Mouse (Mus musculus) right cerebral cortex, postnatal 25 days (tissue): Measurements from ENCODE around the gene Kcnk10.

Experiments
- DNase-seq: peaks from one replicate; pipeline ENCODE4 v3.0.0; 2022

Gene Kcnk10

DNA sequence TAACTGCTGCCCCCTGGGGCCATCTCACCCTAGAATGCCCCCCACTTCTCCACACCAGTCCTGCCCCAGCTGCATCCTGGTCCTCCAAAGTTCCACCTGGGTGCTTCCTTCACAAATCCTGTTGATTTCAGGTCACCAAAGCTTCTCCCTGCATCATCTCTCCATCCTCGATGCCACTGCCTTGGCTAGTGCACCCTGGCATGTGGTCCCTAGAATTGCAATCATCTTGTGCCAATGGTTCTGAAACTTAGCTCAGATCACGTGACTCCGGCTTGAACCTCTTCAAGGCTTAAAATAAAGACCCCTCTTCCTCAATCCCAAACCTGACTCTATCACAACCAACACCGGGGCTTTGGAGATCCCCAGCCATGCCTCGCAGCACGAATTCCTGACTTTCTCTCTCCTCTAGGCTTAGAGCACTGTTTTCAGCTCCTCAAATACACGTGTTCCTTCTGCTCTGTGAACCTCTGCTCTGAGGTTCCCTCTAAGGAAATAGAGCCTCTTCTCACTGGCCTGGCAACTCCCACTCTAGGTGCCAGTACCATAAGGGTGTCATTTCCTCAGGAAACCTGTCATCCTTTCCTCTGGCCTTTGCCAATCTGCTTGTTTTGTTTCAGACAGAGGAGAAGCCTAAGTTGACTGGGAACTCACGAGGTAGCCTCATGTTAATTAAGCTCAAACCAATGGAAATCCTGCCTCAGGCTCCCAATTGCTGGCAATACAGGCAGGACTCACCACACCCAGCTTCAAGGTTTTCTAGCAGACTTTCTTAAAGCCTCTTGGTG is 6.0 kb downstream of the Kcnk10 start:
- DNase-seq, result no peak

DNA sequence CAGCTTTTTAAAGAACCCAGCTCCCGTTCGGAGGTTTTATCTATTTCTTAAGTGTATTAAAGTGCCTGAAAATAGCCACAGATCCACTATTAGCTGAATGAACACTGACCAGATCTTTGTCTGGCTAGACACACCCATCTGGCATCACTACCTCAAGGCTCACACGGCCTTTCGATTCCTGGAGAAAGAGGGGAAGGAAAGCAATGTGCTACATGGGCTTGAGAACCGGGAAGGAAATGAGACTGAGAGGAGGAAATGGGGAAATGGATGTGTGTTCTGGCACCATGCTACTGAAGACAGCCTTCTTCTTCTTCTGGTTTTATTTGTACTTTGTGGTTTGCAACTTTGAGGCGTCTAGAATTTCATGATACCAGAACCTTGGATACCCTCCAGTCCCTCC is 8.7 kb downstream of the Kcnk10 start:
- no peak for DNase-seq

DNA sequence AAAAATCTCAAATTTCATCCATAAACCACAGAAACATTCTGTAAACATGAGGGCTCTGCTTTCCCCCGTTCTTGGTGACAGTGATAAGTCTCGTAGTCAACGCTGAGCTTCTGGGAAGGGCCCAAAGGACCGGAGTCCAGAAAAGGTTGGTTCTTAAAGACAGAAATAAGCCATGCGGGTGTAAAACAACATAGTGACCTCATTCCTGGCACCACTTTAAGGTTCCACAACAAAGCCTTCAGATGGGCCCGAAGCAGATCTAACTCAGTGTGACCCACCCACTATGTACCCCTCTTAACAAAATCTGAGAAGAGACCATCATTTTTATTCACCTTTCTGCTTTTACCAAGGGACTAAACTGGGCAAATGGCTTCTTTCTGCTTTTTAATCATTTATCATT is 10.2 kb downstream of the Kcnk10 start:
- DNase-seq, result no peak

DNA sequence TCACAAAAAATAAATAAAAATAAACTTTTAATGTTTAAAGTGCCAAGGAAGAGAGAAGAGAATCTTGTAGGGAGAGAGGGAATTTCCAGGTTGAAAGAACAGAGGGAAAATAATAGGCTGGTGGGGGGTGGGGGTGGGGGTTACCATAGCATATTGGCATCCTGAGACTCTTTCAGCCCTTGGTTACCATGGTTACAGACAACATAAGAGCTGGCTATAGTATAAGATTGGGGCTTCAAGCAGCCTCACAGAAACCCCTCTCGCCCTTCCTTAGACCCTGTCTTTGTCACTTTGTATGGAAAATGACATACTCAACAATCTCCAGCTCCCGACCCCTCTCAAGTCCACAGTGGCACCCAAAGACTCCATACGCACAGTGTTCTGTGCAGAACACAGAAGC is 13.7 kb downstream of the Kcnk10 start:
- no peak for DNase-seq

DNA sequence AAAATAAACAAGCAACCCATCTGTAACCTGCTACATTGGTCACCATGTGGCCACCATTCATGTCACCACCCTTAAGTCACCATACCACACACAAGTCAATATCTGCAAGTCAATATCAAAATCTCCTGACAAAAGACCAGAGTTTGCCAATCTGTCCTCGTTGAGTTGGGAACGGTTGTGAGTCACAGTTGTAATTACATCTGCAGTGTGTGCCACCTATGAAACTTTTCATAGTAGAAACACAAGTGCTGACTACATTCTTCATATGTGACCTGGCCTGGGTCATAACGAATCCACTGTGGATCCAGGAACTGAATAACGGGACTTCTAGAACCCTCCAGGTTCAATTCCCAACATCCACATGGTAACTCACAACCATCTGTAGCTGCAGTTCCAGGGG is 14.8 kb downstream of the Kcnk10 start:
- no peak for DNase-seq

DNA sequence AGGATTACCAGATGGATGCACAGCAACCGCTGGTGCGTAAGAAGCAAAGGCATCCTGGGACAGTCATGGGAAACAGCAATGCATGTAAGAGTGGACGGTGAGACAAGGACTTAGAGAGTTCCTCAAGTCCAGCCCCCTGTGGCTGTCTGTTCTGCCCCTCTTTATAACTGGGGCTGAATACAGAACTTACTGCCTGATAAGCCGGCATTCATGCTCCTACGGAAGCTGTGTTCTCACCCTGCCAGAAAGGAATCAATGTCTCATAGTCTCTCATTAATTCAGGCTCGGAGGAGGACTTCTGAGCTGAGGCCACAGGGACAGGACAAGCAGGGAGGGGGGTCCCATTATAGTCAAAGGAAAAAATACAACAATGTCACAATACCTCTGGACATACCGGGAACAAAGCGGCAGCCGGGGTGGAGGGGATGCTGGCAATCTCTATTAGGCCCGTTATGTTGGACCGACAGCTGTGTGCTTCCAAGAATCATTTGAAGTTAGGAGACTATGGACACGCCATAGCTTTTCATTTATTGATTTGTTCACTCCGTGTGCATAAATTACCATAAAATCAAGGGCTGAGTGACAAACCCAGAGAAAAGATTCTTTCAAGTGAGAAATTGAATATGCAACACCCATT is 15.7 kb downstream of the Kcnk10 start:
- DNase-seq, result no peak

DNA sequence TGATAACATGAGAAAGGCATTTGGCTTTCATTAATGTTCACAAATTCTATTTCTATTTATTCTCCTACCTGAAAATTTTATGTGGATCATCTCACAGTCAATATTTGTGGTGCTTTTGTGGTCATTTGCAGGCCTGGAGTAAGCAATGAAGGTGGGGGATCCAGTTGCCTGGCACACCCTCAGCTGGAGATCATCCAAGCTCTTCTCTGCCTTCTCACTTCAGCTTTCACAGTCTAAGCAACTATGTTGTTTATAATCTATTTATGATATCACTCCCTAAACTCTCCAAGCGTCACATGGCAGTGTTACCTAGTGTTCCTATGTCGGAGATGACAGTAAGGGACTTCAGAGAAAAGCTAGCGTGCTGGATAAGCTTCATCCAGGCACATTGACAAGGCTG is 18.1 kb downstream of the Kcnk10 start:
- no peak for DNase-seq

DNA sequence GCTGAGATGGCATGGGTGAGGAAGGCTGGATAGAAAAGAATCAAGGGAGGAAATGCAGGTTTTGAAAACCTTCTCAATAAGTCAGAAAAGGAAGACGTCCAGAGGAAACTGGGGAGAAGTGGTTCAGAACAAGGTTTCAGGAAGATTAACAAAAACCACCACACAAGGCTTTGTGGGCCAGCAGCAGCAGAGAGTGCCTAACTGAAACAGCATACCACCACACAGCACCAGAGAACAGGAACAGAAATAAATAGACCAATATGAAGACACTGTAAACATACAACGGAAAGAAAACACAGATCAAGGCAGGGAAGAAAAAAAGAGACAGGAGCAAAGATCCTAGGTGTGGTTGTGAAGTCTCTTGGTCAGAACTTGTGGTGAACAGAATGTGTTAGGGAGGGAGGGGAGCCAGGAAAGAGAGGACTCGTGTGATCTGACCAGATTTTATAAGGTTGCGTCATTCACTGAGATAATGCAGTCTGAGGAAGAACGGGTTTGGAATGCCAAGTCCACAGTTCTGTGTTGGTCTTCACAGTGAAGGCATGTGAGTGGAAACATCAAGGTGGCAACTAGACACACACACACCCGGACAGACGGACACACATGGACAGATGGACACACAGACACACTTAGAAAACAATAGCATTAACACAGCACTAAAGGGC is 21.0 kb downstream of the Kcnk10 start:
- DNase-seq, result no peak

DNA sequence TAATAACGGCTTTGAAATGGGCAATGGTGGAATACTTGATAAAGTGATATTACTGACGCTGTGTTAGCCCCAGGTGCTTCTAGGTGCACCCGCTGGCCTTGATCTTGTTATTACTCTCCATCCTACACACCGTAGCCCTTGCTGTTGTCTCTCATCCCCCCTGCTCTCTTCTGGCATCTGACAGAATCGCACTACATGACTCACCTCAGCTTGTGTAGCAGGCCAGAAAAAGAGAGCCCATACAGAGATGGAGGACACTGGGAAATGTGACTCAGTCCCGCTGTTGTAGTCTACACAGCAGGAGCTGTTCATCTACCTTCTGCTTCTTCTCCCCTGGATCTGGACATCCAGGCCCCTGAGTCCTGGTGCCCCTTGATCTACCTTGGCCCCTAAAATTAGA is 28.1 kb downstream of the Kcnk10 start:
- DNase-seq, result no peak

DNA sequence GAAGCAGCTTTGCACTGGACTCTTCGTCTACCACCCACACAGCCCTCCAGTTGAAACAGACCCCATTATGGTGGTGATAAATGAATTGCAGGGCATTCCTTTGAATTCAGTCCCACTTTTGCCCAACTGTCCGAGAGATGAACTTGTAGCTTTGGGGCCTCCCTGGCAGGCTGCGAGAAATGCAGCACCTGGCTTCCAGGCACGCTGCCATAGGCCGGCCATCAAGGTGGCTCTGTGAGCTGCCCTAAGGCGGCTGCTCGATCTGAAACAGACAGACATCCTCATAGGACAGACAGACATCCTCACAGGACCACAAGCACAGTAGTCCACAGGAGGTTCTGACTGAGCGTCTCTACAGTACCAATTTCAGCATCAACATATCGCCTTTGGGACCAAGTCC is 30.0 kb downstream of the Kcnk10 start:
- DNase-seq, result no peak

DNA sequence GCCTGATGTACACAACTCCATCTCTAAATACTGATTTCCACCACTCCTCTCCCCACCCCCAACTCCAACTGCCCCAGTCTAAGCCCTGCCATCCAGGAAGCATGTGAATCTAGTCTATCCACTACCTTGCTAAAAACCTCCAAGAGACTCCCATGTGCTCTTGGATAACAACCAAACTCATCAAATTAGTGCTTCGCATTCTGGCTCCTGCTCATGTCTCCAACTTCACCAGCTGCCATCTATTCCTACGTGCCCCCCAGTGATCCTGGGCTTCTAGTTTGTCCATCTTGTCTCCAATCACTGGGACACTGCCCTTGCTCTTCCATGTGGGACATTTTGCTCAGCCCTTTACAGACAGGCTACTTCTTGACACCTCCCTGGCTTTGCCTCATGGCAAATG is 32.2 kb downstream of the Kcnk10 start:
- DNase-seq, result no peak

DNA sequence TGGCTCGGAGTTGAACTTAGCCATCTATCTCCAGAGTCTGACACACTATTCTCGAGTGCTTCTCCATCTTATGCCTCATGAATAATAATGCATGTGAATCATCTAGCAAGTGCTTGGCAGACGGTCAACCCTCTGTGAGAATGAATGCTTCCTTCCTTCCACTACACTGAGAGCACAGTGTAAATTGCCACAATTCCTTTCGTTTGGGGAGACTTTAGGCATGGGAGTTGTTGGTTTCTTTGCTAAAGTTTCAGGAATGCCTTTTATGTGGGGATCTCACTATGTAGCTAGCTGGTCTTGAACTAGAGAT is 32.9 kb downstream of the Kcnk10 start:
- peak; percentile 68 for DNase-seq

DNA sequence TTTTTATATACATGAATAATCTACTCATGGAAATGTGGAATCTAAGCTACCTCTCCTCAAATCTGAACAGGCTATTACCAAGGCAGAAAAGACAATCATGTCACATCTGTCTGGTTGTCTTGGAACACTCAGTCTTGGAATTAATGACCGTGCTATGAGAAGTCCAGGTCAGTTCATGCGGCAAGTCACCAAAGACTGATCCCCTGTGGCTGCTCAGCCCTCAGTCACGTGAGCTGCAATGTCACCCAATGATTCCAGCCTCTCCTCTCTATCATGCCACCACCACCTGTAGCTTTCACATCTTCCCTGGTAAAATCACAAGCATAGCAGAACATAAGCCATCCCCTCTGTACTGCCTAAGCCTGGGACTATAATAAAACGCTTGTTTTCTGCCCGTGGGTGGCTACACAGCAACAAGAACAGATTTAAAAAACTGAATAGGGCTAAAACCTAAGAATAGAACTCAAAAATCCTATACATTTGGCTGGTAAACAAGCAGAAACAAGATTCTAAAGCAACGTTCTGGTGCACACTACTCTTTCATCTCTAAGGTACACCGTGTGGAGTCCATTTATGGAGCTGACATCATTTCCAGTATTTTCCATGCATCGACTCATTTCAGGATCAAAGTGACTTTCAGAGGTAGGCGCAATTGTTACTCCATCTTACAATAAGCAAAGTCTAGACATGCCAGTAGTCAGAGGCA is 33.4 kb downstream of the Kcnk10 start:
- no peak for DNase-seq

DNA sequence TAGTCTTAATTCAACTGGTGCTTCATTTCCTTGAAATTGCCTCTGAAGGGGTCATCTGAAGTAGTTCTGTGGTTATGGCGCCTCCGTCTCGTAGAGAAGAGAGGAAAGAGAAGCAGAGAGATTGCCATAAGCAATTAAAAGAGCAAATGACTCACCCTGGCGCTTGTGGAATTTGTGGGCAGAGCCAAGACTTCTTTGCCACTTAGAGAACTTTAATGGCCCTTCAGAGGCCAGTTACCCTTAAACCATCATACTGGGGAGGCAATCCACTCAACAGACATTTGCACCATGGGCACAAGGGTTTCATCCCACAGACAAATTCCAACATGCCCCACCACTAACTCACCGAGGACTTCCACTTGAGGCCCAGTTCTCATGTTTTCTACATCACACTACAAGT is 41.4 kb downstream of the Kcnk10 start:
- no peak for DNase-seq

DNA sequence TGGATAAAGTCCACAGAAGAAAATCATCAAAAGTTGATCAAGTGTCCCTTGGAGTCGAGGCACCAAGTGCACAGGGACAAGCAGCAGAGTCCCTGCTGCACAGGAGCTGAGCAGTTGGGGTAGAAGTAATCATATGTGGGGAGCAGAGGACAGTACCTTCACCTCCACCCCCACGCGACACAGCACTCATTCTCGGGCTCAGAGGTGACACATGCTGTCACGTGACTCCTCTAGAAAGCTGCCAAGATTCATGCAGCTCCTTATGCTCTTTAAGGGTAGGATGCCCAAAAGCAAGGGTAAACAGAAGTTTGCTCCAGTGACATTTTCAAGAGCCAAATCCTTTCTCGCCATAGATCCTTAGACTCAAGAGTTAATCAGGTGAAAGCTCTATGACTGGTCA is 42.1 kb downstream of the Kcnk10 start:
- DNase-seq, result no peak

DNA sequence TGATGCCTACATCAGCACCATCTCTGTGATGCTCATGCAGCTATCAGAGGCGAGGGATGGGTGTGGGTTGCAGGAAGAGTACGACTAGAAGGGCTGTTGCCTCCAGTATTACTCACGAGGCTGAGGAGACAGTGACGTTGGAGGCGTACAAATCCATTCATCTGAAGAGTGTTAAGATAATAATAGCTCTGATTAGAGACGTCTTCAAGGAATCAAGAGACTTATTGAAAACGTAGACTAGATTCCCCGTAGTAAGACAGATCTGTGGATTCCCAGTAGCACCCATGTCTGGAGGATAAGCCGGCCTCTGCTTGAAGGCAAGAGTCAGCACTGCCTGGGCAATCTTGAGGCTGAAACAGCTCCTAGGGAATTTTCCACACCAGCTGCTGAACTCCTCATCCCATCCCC is 42.6 kb downstream of the Kcnk10 start:
- DNase-seq, result peak; percentile 54

DNA sequence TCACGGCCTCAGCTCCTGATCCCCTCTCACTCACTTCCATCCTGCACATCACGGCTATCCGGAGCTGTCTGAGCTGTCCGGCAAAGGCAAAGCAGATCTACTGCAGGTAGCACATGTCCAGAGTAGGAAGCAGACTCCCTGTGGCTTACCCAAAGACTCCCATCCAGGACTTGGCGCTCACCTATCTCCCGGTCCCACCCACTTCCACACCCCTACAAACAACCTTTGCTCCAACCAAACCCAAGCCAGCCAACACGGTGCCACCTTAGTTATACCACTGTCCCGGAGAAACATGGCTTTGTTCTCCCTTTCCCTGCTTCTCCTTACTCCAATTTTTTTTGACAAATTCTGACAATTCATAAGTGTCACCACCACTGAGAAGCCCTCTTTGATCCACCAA is 49.5 kb downstream of the Kcnk10 start:
- DNase-seq, result no peak

DNA sequence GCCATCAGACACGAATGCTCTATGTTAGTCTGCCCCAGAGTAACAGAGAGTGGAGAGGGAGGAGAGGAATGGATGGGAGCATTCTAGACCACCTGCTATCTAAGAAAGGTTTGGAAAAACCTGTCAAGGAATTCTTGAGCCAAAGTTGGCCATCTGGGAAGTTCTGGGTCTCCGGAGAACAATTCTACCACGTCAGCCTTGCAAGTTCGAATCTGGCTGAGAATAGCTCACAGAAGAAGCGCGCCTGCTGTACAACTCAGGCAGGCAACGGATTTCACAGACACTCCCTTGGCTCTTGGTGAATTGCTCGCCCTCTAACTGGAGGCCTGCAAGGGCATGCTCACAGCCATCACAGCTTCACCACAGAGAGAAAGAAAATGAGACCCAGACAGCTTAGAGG is 52.7 kb downstream of the Kcnk10 start:
- no peak for DNase-seq

DNA sequence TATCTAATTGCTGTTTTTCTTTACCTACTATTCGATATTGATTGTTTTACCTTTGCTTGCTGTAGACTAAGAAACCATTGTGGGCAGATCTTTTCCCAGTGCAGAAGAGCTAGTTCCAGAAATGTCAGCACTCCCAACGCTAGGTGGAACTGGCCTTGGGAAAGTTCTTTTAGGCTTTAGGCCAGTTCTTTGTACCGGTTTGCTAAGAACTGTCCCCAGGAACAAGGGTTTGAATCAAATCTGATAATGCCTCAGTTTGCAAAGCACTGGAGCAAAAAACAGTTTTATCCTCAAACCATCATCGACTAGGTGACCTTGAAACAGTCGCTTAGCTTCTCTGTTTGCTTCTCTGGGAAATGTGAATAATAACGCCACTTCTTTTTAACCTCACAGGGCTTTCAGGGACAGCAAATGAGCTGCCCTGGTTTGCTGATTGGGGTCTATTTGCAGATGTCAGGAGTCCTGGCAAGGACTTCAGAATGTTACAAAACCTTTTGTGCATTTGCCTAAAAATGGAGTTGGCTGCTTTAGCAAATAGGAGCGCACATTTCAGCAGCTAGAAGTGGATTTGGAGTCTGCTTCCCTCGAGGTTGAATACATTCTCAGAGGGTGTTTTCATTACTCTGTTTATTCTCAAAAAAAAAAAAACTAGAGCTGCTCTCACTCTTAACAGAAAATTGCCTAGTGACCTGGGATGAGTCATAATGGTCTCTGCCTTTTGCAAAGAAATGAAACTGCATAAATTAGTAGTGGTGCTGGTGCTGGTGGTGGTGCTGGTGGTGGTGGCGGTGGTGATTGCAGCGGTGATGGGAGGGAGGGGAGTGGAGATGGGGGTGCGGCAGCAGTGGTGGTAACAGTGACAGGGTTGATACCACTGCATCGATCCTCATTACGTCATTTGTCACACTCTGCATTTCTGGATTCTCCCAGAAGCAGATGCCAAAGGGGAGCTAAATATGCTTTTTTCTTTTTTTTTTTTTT is 53.5 kb downstream of the Kcnk10 start:
- no peak for DNase-seq

DNA sequence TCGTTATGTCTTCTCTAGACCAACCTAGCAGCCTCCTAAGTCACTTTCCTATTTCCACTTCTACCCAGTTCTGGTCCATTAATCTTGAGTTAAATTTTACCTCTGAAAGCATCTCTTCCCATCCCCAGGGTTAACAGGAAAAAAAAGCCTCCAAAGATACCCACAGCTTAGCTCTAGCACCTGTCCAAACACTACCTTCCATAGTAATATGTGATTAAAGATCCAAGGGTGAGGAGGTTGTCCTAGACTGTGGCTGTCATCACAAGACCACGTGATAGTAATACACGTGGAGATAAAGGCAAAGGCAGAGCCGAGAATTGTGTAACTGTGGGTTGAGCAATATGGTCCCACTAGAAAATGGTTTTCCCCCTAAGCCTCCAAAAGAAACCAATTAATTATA is 56.8 kb downstream of the Kcnk10 start:
- DNase-seq, result no peak

DNA sequence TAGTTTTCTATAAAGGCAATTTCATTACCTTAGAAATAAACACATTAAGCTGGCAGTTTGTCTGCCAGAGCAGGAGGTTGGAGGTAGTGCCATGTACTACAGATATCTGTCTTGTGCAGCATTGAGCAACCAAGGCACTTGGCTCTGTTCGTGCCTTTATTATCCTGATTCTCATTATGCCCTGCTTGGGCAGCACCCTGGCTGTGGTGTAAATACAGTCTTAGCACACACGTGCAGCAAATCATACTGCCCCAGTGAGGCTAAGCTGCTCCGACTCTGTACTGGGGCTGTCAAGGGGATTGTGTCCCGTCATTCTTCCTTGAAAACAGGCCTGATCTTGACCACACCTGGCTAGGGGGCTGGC is 57.6 kb downstream of the Kcnk10 start:
- DNase-seq, result no peak

DNA sequence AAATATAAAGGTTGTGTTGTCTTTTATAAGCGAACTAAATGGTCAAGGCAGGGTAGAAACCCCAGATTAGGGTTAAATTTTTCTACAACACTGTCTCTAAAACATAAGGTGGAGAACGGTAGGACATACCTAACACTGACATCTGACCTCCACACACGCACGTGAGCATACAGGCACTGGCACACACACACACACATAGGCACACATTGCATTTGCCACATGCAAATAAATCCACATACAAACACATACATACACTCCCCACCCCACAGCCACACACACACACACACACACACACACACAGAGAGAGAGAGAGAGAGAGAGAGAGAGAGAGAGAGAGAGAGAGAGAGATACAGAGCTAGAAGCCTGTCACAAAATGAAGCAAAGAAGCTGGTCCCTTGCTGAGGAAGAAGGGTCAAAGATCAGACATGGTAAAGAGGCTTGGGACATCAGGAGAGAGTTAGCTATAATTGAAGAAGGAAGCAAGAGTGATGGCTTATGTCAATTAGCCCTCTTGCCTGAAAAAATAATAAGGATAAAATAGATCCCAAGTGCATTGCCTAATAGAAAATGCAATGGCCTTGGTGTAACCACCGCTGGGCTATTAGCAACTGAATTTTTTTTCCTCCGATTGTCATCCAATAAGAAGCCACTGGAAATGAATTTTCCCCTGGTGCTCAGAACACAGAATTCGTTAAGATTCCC is 58.1 kb downstream of the Kcnk10 start:
- DNase-seq, result no peak
